Mouse (Mus musculus): ENCODE measurements at regions not wholly inside any gene's neighbourhood (a gene's known extent, or its start where the extent isn't known, plus 50 kb on each side); places are given as distances from the start of the nearest gene placed in this dataset.

GRCm38 (mm10) chr10:119123517-119123916, 116.3 kb downstream of the Cand1 start:
- TF ChIP-seq POLR2A (IDR thresholded peaks at IDR 0.05; ENCODE audit: low read depth, low read length) = no peak
- TF ChIP-seq CTCF (IDR thresholded peaks at IDR 0.05; ENCODE audit: extremely low read depth, insufficient read depth, insufficient read length, insufficient replicate concordance) = no peak
